Mouse (Mus musculus): ENCODE measurements around the gene Ttc33.

Ttc33 gene

DNA sequence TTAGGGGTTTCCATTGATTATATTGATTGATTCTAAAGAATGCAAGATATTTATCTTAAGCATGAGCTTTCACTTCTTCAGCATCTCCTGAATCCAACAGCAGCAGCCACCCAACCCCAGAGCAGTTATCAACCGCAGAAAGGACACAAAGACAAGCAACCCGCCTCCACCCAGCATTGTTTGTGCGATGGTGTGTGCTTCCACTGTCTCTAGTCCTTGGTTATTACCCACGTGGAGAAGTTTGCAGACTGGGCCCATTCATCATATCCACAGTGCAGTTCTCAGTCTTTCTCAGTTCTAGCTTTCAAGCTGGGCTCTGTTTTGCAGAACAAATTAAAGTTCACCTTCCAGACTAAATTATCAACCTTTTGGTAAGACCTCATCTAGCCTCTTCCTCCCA lies 54.0 kb downstream of the Ttc33 start:
- intact Hi-C loops (cut with DNase I) = loop anchor here (5.0 kb wide), 1 partner anchor 47 kb away; no protein-coding TSS in a partner anchor

DNA sequence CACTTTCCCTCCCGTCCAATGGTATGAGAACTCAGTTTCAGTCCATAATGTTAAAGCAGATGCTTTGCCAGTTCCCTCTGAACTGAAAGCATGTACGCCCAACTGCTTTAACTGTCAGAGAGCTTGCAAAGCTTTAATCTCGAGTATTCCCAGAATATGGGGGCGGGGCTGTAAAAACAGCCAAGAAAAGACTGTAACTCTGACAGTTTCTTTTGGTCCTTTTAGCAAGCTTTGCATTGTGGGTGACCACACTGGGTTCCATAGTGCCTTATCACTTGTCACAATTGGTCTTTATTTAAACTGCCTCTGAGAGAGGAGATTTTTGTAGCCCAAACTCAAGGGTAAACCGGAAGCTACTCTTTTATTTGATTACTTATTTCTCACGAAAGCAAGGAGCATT lies 54.6 kb downstream of the Ttc33 start:
- intact Hi-C loops (cut with DNase I) = loop anchor here (5.0 kb wide), 1 partner anchor 48 kb away; no protein-coding TSS in a partner anchor

- intact Hi-C loops (cut with DNase I) = no loop called here
These were observed 55.0 kb downstream of the Ttc33 start for GRCm38 (mm10) chr15:5240360-5240759.

DNA sequence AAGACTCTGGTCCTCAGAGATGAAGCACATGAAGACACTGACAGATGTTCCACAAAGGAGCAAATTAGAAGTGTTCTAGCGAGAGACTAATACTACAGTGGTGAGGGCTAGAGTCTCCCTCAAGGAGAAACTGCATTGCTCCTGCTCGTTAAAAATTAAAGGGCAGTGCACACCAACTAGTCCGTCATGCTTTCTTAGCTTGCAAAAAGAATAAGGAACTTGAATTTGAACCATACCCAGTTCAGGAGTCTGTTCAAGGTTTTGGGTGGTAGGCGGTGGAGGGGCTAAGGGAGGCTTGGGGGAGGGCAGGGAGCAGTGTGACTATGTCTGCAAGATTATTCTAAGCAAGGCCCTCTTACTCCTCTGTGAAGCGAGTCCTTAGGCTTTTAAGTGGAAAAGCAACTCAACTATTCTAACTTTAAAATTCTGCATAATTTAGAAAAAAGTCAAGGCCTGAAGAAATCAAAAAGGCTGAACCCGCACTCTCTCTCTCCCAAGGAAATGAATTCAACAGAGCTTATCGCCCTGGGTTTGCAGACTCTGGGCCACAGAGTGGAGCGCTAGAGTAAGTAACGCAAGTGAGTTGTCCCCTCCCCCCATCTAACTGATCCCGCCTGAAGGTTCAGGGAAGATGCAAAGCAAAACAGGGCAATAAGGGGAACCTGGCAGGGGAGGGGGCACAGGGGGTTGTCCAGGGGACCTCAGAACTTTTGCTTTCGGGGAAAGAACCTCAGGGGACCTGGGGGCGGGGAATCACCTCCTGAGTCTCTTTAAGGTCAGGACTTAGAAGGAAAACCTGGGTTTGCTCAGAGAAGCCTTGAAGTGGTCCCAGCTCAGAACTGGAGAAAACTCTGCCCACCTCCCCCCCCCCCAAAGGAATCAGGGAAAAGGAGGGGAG lies 56.2 kb downstream of the Ttc33 start:
- intact Hi-C loops (cut with DNase I) = no loop called here

GRCm38 (mm10) chr15:5242241-5243035 lies 57.1 kb downstream of the Ttc33 start:
- intact Hi-C loops (cut with DNase I) = no loop called here

GRCm38 (mm10) chr15:5243036-5243958 lies 58.0 kb downstream of the Ttc33 start:
- intact Hi-C loops (cut with DNase I) = no loop called here

DNA sequence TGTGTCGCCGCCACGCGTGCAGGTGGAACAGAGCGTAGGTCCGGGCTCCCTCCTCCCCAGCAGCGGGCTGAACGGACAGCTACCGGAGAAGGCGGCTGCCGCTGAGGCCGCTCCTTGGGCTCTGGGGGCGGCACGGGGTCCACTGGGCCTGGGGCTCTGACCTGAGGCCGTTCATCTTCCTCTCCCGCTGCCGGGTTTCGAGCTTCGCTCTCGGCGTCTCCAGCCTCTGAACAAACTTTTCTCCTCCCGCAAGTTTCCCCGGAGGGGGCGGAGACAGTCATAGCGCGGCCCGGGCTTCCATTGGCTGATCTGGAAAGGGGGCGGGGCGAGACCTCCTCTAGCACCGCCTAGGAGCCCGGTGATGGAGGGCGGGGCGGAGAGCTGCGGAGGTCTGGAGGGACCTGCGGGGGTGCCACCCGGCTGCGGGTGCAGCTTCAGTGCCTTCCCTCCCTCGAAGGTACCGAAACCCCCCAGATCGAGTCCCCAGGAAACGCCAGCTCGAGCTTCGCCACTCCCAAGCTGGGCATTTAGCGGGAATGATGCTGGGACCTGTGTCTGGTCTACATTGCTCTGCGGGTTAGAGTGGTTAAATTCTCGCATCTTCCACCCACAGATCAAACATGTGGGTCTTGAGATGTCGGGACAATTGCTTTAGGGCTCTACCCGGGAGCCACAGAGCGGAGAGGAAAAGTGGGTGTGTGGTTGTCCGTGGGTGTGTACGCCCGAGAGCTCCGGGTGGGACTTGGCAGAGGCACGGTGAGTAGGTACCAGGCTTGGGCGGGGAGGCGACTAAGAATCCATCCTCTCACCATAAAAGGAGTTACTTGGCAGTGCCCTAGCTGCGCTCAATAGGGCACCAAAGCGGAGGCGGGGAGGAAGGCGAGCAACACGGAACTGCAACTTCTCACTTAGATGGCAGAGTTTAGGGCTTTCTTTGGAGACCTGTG lies 58.9 kb downstream of the Ttc33 start, which contains the start of gene Ptger4:
Gene Ptger4 (minus strand): TSS at position 229 of the 947 bp plus-strand sequence.
- intact Hi-C loops (cut with DNase I) = no loop called here

DNA sequence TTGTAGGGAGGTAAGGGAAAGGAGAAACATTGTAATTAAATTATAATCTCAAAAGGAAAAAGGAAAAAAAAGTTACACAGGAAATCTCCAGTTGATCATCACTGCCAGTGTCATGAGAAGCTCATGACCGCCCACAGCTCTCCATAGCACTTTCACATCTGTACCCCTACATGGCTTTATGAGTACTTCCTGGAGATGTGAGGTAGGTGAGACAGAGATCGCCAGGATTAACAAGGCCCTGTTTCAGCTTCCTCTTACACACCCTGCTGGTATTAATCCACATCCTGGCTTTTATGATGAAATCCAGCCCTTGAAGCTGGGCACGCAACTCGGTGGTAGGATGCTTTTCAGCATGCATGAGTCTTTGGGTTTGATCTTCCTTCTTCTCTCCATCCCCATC lies 64.9 kb downstream of the Ttc33 start:
- intact Hi-C loops (cut with DNase I) = no loop called here

GRCm38 (mm10) chr15:5260183-5260582 lies 74.9 kb downstream of the Ttc33 start:
- intact Hi-C loops (cut with DNase I) = no loop called here

- intact Hi-C loops (cut with DNase I) = no loop called here
These were observed 75.7 kb downstream of the Ttc33 start for GRCm38 (mm10) chr15:5261004-5261403.

GRCm38 (mm10) chr15:5262095-5262667 lies 76.9 kb downstream of the Ttc33 start:
- intact Hi-C loops (cut with DNase I) = no loop called here

GRCm38 (mm10) chr15:5262874-5263504 lies 77.7 kb downstream of the Ttc33 start:
- intact Hi-C loops (cut with DNase I) = no loop called here

DNA sequence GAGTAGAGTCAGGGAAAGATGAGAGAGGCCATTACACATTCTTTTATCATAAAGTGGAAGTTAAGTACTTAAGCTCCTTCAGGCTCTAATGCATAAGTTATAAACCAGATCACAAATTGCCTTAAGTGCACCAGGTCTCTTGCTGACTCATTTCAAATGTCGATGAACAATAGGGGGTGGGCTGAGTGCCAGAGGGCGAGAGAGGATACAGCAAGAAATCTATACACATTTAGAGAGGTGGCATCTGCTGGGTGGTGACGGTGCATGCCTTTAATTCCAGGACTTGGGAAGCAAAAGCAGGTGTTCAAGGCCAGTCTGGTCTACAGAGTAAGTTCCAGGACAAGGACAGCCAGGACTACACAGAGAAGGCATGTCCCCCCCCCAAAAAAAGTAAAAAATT lies 80.8 kb downstream of the Ttc33 start:
- intact Hi-C loops (cut with DNase I) = no loop called here
